Mouse (Mus musculus): Measurements from ENCODE around the gene Gm28539. TPM values are rescaled to one million over a fixed set of nuclear protein-coding genes. Genes with fewer than 3 reads are reported as not detected.
A peak's percentile ranks its signal among the peaks of the same experiment; 100 is the strongest.
"Not testable (repeated sequence)": the region's sequence is repeated elsewhere in the genome, so short reads cannot be mapped to it uniquely, and the experiment has no call there.

The Gm28539 gene
- total RNA-seq, 1 experiment from 2014 or later = 1.8 TPM

- no peak for DNase-seq
Measured at GRCm38 (mm10) chr16:18963486-18963885, 127.1 kb downstream of the Gm28539 start.

GRCm38 (mm10) chr16:18969420-18970128 lies 133.2 kb downstream of the Gm28539 start:
- no peak for DNase-seq

- DNase-seq = no peak
Measured at GRCm38 (mm10) chr16:18970837-18971236, 134.5 kb downstream of the Gm28539 start.

GRCm38 (mm10) chr16:18975665-18976064 lies 139.3 kb downstream of the Gm28539 start:
- not testable (repeated sequence) for DNase-seq

- no peak for DNase-seq
Measured at GRCm38 (mm10) chr16:18976315-18976714, 139.9 kb downstream of the Gm28539 start.

- DNase-seq = no peak
Measured at GRCm38 (mm10) chr16:18986381-18986780, 150.0 kb downstream of the Gm28539 start.

- no peak for DNase-seq
Measured at GRCm38 (mm10) chr16:18986860-18987259, 150.5 kb downstream of the Gm28539 start.

GRCm38 (mm10) chr16:19002610-19003389 lies 166.4 kb downstream of the Gm28539 start:
- DNase-seq = peak; percentile 18

- no peak for DNase-seq
Measured at GRCm38 (mm10) chr16:19003757-19004156, 167.4 kb downstream of the Gm28539 start.

- DNase-seq = no peak
Measured at GRCm38 (mm10) chr16:19005298-19005697, 168.9 kb downstream of the Gm28539 start.

Other genes with a start within 250 kb of the Gm28539 start
- gene Tbx1, start 245.9 kb upstream of the Gm28539 start, total RNA-seq (2021) = 2.5 TPM in 1 of 2 replicates, not detected in the other
- 0.41 TPM in 2 replicates for gene Gp1bb, start 214.2 kb upstream of the Gm28539 start, total RNA-seq (2021)
- gene Gm49601, start 210.2 kb upstream of the Gm28539 start, total RNA-seq (2021) = 3.4 and 4.5 TPM in 2 replicates
- gene Sept5, start 206.6 kb upstream of the Gm28539 start, total RNA-seq (2021) = 12.1 and 15.2 TPM in 2 replicates
- 44.5 and 61.0 TPM in 2 replicates for gene Cldn5, start 59.7 kb upstream of the Gm28539 start, total RNA-seq (2021)
- gene Ufd1, start 24.8 kb upstream of the Gm28539 start, total RNA-seq (2021) = 90.5 and 95.1 TPM in 2 replicates
- gene Cdc45, start 24.6 kb upstream of the Gm28539 start, total RNA-seq (2021) = 13.1 and 14.6 TPM in 2 replicates
- gene 2510002D24Rik, start within 50 bp of the Gm28539 start, total RNA-seq (2021) = 15.4 and 19.3 TPM in 2 replicates
- gene Mrpl40, start 40.3 kb downstream of the Gm28539 start, total RNA-seq (2021) = 57.0 and 62.0 TPM in 2 replicates
- gene Hira, start 40.5 kb downstream of the Gm28539 start, total RNA-seq (2021) = 36.8 and 38.8 TPM in 2 replicates

Data from adrenal gland, postnatal 14 days (tissue).